Mouse (Mus musculus) bone marrow, adult 2 months (tissue): Measurements from ENCODE around the gene Pacrg. TPM values are rescaled to one million over a fixed set of nuclear protein-coding genes. Genes with fewer than 3 reads are reported as not detected.

Experiments
- H3K27ac ChIP-seq: fragments of 200-500 bp; 2 replicates; pipeline ENCODE4 v1.5.1; 2012; ENCODE audit warnings: low read depth, mild to moderate bottlenecking, control low read depth, inconsistent platforms, low read length; ENCODE audit not compliant: control insufficient read depth, poor library complexity, insufficient read depth
- H3K4me1 ChIP-seq: fragments of 200-500 bp; 2 replicates; pipeline ENCODE4 v1.6.1; 2011; ENCODE audit warnings: low read length; ENCODE audit not compliant: control insufficient read depth, insufficient read depth
- H3K4me3 ChIP-seq: fragments of 200-500 bp; replicated peaks from 2 replicates; pipeline ENCODE3; 2011; ENCODE audit warnings: mild to moderate bottlenecking, low read depth, low read length, control low read depth; ENCODE audit not compliant: control insufficient read depth
- CTCF ChIP-seq: fragments of 200-500 bp; IDR thresholded peaks from 2 replicates; pipeline ENCODE4 v1.5.1; 2011; ENCODE audit warnings: low read length, control low read depth; ENCODE audit not compliant: control insufficient read depth, insufficient read depth
- POLR2A ChIP-seq: fragments of 200-500 bp; IDR thresholded peaks from 2 replicates; pipeline ENCODE4 v1.6.1; 2011; ENCODE audit warnings: low read depth, mild to moderate bottlenecking, control low read depth, low read length, borderline replicate concordance; ENCODE audit not compliant: control insufficient read depth
- WGBS: fragments of 180-500 bp; shearing (Covaris S2); methylation state at CpG from one replicate; pipeline ENCODE4 v1.1.7; 2018; 5-methylcytosine and 5-hydroxymethylcytosine counted together
- polyA plus RNA-seq: library from polyadenylated mRNA; stranded (reverse); fragments of >200 nt; gene quantifications from 2 replicates; pipeline ENCODE4 v1.2.4, GENCODE M21; 2011; ENCODE audit warnings: low replicate concordance; ENCODE audit not compliant: missing spikeins, insufficient read depth, insufficient read length

Pacrg gene
- polyA plus RNA-seq, 1 experiment, result not detected

DNA sequence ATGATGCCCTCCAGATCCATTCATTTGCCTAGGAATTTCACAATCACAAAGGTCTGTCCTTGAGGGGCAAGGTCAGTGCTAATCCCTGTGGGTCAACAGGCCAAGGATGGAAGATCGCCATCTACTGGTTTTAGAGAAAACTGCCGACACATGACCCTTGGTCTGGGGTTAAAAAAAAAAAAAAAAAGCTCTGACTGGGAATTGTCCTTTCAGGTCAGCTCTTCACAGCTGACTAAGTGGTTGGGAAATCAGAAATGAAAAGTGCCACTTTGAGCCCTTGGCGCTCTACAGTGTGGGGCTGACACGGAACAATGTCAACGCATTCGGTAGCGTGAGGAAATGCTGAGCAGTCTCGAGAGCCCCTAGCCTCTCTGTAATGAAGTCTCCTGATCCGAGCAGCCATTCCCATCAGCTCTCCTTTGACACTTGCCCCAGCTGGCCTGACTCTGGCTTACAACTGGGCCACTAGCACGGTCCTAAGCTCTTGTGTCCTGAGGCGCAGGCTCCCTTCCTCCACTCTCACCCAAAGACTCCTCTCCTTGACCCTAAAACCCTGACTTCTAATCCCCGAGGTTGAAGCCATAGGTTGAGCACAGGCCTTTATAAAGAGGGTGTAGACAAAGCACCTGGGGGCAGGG, 339.2 kb downstream of the Pacrg start:
- Histone ChIP-seq H3K4me1 (no peaks in the 10 kb centered on the region), H3K27ac (no peak overlapping the region), H3K4me3 (no peak overlapping the region)
- TF ChIP-seq CTCF (peak; percentile 36; the same call in 1 of the 2 replicates), POLR2A (no peak)
- 57% methylated on average over 12 of the region's 12 CpGs for WGBS

DNA sequence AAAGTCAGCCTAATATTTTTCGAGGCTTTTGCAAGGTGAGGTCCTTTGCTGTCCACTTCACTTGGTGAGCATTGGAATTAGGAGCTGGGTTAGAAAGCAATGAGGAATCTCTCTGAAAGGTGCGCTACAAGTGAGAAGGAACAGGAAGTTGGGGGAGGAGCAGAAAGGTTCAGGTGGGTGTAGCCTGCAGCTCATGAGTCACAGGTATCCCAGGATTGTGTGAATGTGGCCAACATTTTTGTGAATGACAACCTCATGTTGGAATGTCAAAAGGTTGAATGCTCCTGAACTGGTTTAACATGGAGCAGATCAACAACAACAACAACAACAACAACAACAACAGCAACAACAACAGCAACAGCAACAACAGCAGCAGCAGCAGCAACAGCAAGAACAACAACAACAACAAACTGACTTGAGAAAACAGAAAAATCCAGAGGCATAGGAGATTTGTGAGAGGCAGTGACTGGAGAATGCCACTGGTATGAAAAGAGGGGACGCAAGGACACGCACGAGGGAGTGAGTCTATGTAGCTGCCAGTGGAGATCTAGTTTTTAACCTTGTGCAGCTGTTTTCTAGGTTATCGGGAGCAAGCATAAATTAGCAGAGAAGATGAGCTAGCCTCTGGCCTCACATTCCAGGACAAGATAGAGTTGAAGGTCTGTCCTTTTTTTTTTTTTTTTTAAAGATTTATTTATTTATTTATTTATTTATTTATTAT, 341.0 kb downstream of the Pacrg start:
- 73% methylated on average over 6 of the region's 6 CpGs for WGBS
- no peak for TF ChIP-seq POLR2A
- no peak for TF ChIP-seq CTCF
- Histone ChIP-seq H3K4me1 (no peaks in the 10 kb centered on the region), H3K4me3 (no peak overlapping the region), H3K27ac (no peak overlapping the region)

DNA sequence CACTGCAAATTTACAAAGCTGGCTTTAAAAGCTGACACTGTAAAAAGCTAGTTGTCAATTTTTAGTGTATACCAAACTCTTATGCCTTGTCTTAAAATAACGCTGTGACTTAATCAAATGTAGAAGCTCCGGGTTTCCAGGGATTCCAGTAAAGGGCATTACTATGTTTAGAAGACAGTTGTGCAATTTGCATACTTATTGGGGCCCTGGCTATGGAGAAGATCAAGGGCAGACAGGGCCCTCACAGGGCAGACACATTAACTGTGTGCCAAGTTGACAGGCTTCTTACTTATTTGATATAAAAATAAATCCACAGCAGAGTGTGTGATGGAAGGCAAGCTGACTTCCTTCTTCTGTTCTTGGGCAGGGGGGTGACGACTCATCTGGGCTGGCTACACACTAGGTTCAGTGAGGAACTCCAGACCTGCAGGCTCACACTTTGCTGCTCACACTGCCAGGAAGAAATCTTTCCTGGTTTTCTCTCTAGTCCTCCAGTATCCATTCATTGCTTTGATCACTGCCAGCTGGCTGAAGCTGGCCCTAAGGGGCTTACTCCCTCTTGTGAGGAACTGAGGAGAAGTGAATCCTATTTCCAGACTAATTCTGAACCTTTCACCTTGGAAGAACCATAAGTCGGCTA, 342.2 kb downstream of the Pacrg start:
- H3K27ac ChIP-seq, result no peak overlapping the region
- WGBS, result 56% methylated on average over 4 of the region's 4 CpGs
- H3K4me3 ChIP-seq, result no peak overlapping the region
- TF ChIP-seq CTCF (no peak), POLR2A (no peak)
- H3K4me1 ChIP-seq, result no peaks in the 10 kb centered on the region

DNA sequence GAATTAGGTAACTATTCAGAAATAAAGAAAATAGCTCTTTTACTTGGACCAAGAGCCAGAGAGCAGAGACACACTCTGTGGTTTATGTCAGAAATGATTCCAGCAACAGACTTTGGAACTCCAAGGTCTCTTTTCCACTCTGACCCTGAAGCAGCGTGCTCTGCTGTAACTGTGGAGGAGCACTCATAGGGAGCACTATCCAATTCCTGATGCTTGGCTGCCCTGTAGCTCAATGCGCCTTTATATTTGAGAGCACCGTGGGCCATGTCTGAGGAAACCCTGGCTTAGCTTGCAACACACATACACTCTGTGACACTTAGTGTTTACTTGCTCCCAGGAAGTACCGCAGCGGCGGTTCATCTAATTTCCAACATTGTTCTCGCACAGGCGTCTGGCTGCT, 344.0 kb downstream of the Pacrg start:
- TF ChIP-seq CTCF (no peak), POLR2A (no peak)
- Histone ChIP-seq H3K4me3 (no peak overlapping the region), H3K4me1 (no peaks in the 10 kb centered on the region), H3K27ac (no peak overlapping the region)
- 85% methylated on average over 8 of the region's 8 CpGs for WGBS

DNA sequence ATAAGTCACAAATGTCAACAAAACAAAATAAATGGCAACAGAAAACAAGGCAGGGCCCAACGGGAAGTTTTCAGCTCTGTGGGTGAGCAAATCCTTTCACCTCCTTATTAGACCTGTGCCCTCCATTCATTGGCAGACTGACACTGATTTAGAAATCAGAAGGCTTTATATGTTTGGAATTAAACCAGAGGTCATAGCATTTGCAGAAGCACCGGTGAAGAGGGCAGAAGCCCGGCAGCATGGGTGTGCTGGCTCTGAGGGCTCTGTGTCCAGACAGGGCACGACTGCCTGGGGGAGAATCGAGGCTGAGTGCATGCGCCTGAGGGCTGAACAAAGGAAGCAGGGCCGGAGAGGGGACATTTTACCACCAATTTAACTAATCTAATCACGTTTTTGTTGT, 344.5 kb downstream of the Pacrg start:
- H3K4me1 ChIP-seq, result no peaks in the 10 kb centered on the region
- WGBS, result 79% methylated on average over 8 of the region's 8 CpGs
- H3K27ac ChIP-seq, result no peak overlapping the region
- no peak for TF ChIP-seq POLR2A
- no peak for TF ChIP-seq CTCF
- H3K4me3 ChIP-seq, result no peak overlapping the region

DNA sequence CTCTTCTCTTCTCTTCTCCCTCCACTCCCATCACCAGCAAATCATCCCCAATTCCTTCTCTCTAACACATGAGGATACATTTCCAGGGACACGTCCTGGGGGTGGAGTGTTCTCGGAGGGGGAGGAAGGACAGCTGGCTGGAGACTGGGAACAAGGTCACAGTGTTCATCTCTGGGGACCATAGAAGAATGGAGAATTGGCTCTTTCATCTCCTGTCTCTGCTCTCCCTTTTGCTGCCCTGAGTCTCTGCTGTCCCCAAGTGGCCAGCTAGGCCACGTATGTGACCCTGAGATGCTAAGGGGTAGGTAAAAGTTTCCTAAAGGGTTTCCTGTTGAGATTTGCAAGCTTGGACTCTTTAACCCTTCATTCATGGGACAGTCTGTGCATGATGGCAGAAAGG, 347.0 kb downstream of the Pacrg start:
- no peak overlapping the region for H3K4me3 ChIP-seq
- 44% methylated on average over 3 of the region's 3 CpGs for WGBS
- H3K4me1 ChIP-seq, result no peaks in the 10 kb centered on the region
- no peak overlapping the region for H3K27ac ChIP-seq
- TF ChIP-seq POLR2A (no peak), CTCF (peak; percentile 34; the same call in 1 of the 2 replicates)

DNA sequence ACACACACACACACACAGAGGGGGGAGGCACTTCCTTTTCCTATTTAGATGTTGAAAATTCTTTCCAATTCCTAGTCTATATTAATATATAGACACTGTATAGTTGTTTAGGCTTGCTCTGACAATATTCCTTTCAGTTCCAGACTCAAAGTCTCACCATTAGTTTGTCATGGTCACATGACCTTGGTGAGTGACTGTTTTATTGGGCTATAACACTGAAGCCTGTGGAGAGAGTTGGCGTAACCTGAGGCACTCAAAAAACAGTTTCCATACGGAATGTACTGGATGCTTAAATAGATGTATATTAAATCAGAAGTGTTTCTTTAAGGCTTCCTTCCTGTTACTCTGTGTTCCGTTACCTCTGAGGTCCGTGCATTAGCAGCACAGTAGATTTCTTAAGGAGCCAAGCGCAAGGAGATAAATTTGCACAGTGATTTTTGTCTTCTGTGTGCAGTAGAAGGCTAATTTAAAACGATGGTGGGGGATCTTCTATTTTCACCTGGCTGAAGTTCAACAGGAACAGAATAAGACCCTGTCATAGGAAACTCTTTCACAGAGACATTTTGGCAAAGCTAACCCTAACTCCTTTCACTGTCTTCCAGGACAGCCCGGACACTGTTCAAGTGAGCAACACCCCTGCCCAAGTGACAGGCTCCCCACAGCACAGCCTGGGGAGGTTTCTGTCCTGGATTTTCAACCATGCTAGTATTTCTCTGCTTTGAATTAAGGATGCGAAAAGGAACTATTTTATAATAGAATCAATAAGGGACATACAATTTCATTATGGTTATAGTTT, 349.5 kb downstream of the Pacrg start:
- H3K27ac ChIP-seq, result no peak overlapping the region
- H3K4me3 ChIP-seq, result no peak overlapping the region
- TF ChIP-seq POLR2A, result no peak
- no peaks in the 10 kb centered on the region for H3K4me1 ChIP-seq
- 51% methylated on average over 8 of the region's 8 CpGs for WGBS

DNA sequence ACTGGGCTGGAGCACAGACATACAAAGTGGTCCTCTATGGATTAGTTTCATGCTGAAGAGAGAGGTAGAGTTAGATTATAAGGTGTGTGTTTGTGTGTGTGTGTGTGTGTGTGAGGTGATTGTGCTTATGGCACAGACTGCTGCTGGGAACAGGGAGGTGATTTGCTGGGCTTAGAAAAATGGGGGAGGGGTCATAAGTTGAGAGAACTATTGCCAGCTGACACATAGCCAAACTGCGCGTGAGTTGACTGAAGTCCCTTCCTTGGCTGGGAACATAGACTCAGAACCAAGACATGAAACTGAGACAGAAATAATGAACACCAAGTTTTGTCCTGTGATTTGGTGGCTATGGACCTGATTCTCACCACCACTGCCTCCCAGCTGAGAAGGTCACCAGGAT, 351.2 kb downstream of the Pacrg start:
- no peak overlapping the region for H3K4me3 ChIP-seq
- H3K4me1 ChIP-seq, result no peaks in the 10 kb centered on the region
- TF ChIP-seq POLR2A (no peak), CTCF (no peak)
- WGBS, result 88% methylated on average over 2 of the region's 2 CpGs
- H3K27ac ChIP-seq, result no peak overlapping the region
